In genomic region chr10:39552903-39553302, GRCm38 (mm10) we compare ENCODE assay signal across 11 mouse cellular contexts. TPM values are rescaled to one million over a fixed set of nuclear protein-coding genes. Genes with fewer than 3 reads are reported as not detected.
DNase-seq lines count a peak whose midpoint lies in the region; ATAC-seq lines count a peak whose summit lies in the region.
"Had no signal": no experiment of that assay in that cellular context is flagged by ENCODE, and none has a peak within 500 bp of the region (broad histone marks: within the 10 kb centered on the region; RNA-seq: fewer than 3 reads in every experiment).

No protein-coding gene starts in this region.

- H3K4me2 ChIP-seq in kidney, embryonic 16.5 days (replicated peaks; ENCODE audit: low read depth, low read length) = no peak overlapping the region
- H3K4me2 ChIP-seq in embryonic facial prominence, embryonic 15.5 days (replicated peaks) = no peak overlapping the region
- H3K4me2 ChIP-seq in hindbrain, embryonic 16.5 days (ENCODE audit: low read length) = no peak overlapping the region
- no peak overlapping the region for H3K4me2 ChIP-seq in neural tube, embryonic 13.5 days
- H3K4me2 ChIP-seq in liver, embryonic 11.5 days = no peak overlapping the region

- H3K9me3 ChIP-seq in kidney, embryonic 16.5 days (ENCODE audit: low read length) = no peaks in the 10 kb centered on the region
- no peaks in the 10 kb centered on the region for H3K9me3 ChIP-seq in embryonic facial prominence, embryonic 15.5 days (replicated peaks)
- H3K9me3 ChIP-seq in hindbrain, embryonic 16.5 days (ENCODE audit: control insufficient read depth, low read length) = no peaks in the 10 kb centered on the region
- no peaks in the 10 kb centered on the region for H3K9me3 ChIP-seq in neural tube, embryonic 13.5 days
- H3K9me3 ChIP-seq in liver, embryonic 11.5 days (ENCODE audit: control insufficient read depth, low read length) = no peaks in the 10 kb centered on the region

- H3K36me3 ChIP-seq in kidney, embryonic 16.5 days (ENCODE audit: insufficient read depth, low read length) = no peaks in the 10 kb centered on the region; the same call in 1 of the 2 replicates
- no peaks in the 10 kb centered on the region for H3K36me3 ChIP-seq in embryonic facial prominence, embryonic 15.5 days
- H3K36me3 ChIP-seq in hindbrain, embryonic 16.5 days (ENCODE audit: control insufficient read depth, insufficient read depth, low read length) = no peaks in the 10 kb centered on the region
- peaks cover 15% of the 10 kb centered on the region for H3K36me3 ChIP-seq in neural tube, embryonic 13.5 days
- H3K36me3 ChIP-seq in liver, embryonic 11.5 days (ENCODE audit: control insufficient read depth, insufficient read depth, low read length) = peaks cover 2% of the 10 kb centered on the region; the same call in 1 of the 2 replicates

- H3K4me1 ChIP-seq in kidney, embryonic 16.5 days (ENCODE audit: insufficient read depth, low read length) = peaks cover 69% of the 10 kb centered on the region
- peaks cover 49% of the 10 kb centered on the region for H3K4me1 ChIP-seq in embryonic facial prominence, embryonic 15.5 days
- H3K4me1 ChIP-seq in hindbrain, embryonic 16.5 days (ENCODE audit: control insufficient read depth, insufficient read depth, low read depth, low read length) = peaks cover 50% of the 10 kb centered on the region
- peaks cover 90% of the 10 kb centered on the region for H3K4me1 ChIP-seq in neural tube, embryonic 13.5 days (replicated peaks)
- peaks cover 25% of the 10 kb centered on the region for H3K4me1 ChIP-seq in liver, embryonic 11.5 days (replicated peaks; ENCODE audit: control insufficient read depth, insufficient read depth, low read length)

- DNase-seq in kidney, adult 18-20 months = no peak
- no peak for DNase-seq in liver, embryonic 11.5 days (ENCODE audit: low spot score)
- DNase-seq in gastrocnemius, adult 18-20 months (ENCODE audit: low spot score) = no peak
- DNase-seq in layer of hippocampus, adult 9-11 months = no peak
- DNase-seq: gastrocnemius, postnatal 14 days; heart, postnatal 36 days; liver had no signal

- H3K4me3 ChIP-seq in kidney, embryonic 16.5 days (ENCODE audit: low read length) = no peak overlapping the region
- H3K4me3 ChIP-seq in embryonic facial prominence, embryonic 15.5 days (replicated peaks) = no peak overlapping the region
- no peak overlapping the region for H3K4me3 ChIP-seq in hindbrain, embryonic 16.5 days (ENCODE audit: low read length)
- no peak overlapping the region for H3K4me3 ChIP-seq in neural tube, embryonic 13.5 days
- no peak overlapping the region for H3K4me3 ChIP-seq in liver, embryonic 11.5 days (ENCODE audit: low read depth, low read length)

- 38% methylated on average over 5 of the region's 5 CpGs for WGBS in kidney, embryonic 16.5 days
- WGBS in embryonic facial prominence, embryonic 15.5 days = 34% methylated on average over 5 of the region's 5 CpGs
- WGBS in hindbrain, embryonic 16.5 days = 13% methylated on average over 5 of the region's 5 CpGs
- WGBS in neural tube, embryonic 13.5 days = 19% methylated on average over 5 of the region's 5 CpGs
- WGBS in liver, embryonic 11.5 days = 73% methylated on average over 5 of the region's 5 CpGs

- H3K27ac ChIP-seq in kidney, embryonic 16.5 days (ENCODE audit: low read length) = peak overlapping the region; percentile 87
- peak overlapping the region; percentile 71; the same call in 1 of the 2 replicates for H3K27ac ChIP-seq in embryonic facial prominence, embryonic 15.5 days (replicated peaks)
- peak overlapping the region; percentile 89 for H3K27ac ChIP-seq in hindbrain, embryonic 16.5 days (ENCODE audit: low read depth, low read length)
- H3K27ac ChIP-seq in neural tube, embryonic 13.5 days (replicated peaks) = peak overlapping the region; percentile 93
- no peak overlapping the region for H3K27ac ChIP-seq in liver, embryonic 11.5 days (ENCODE audit: low read depth, low read length)

- no peak overlapping the region for H3K9ac ChIP-seq in kidney, embryonic 16.5 days (replicated peaks; ENCODE audit: low read length)
- H3K9ac ChIP-seq in embryonic facial prominence, embryonic 15.5 days = no peak overlapping the region
- H3K9ac ChIP-seq in hindbrain, embryonic 16.5 days (ENCODE audit: low read depth, low read length) = peak overlapping the region; percentile 1
- H3K9ac ChIP-seq in neural tube, embryonic 13.5 days = peak overlapping the region; percentile 31; the same call in 1 of the 2 replicates
- H3K9ac ChIP-seq in liver, embryonic 11.5 days (ENCODE audit: low read depth, low read length) = no peak overlapping the region

- no peak for ATAC-seq in kidney, embryonic 16.5 days (ENCODE audit: low FRiP score, low TSS enrichment)
- no peak for ATAC-seq in embryonic facial prominence, embryonic 15.5 days (ENCODE audit: insufficient number of reproducible peaks, low FRiP score, low TSS enrichment, low read depth)
- no peak for ATAC-seq in hindbrain, embryonic 16.5 days
- 0 out of 2 replicates have a peak, but pooled peaks have one; percentile 5 for ATAC-seq in neural tube, embryonic 13.5 days (ENCODE audit: low read depth)
- ATAC-seq in liver, embryonic 11.5 days (replicated peaks; ENCODE audit: low FRiP score) = no peak

- H3K27me3 ChIP-seq in kidney, embryonic 16.5 days (ENCODE audit: insufficient read depth, low read length) = no peaks in the 10 kb centered on the region
- no peaks in the 10 kb centered on the region for H3K27me3 ChIP-seq in embryonic facial prominence, embryonic 15.5 days
- no peaks in the 10 kb centered on the region for H3K27me3 ChIP-seq in hindbrain, embryonic 16.5 days (replicated peaks; ENCODE audit: control insufficient read depth, insufficient read depth, low read length)
- no peaks in the 10 kb centered on the region for H3K27me3 ChIP-seq in neural tube, embryonic 13.5 days
- no peaks in the 10 kb centered on the region for H3K27me3 ChIP-seq in liver, embryonic 11.5 days (replicated peaks; ENCODE audit: control insufficient read depth, insufficient read depth, low read length)

RNA-seq across cellular contexts. Expression of gene Traf3ip2, which starts 59.8 kb away (rescaled TPM):
- 18.4 and 18.9 TPM in 2 replicates for polyA plus RNA-seq in kidney, embryonic 16.5 days (2015; fragmentation: Nextera tagmentation; extraction: Ambion mirVana)
- polyA plus RNA-seq in embryonic facial prominence, embryonic 15.5 days (2015; fragmentation: Nextera tagmentation; extraction: Ambion mirVana) = 22.2 and 22.3 TPM in 2 replicates
- polyA plus RNA-seq in hindbrain, embryonic 16.5 days (2015; fragmentation: Nextera tagmentation; extraction: Ambion mirVana) = 6.7 and 8.0 TPM in 2 replicates
- polyA plus RNA-seq in neural tube, embryonic 13.5 days (2015; fragmentation: Nextera tagmentation; extraction: Ambion mirVana) = 4.8 and 5.0 TPM in 2 replicates
- 5.2 and 6.6 TPM in 2 replicates for polyA plus RNA-seq in liver, embryonic 11.5 days (2014; fragmentation: Nextera tagmentation; extraction: Ambion mirVana)
- 1 to 10 TPM; 2.5 to 3.9 TPM for total RNA-seq in gastrocnemius, adult 18-20 months (2021)

Comparison
In these comparisons a context has a peak if more than half of its experiments do, and no peak if none do; other contexts are left out.
1. H3K9ac ChIP-seq: peak in hindbrain, embryonic 16.5 days (single experiment) and neural tube, embryonic 13.5 days (single experiment); none in kidney, embryonic 16.5 days (single experiment), embryonic facial prominence, embryonic 15.5 days (single experiment) and liver, embryonic 11.5 days (single experiment).